Mouse (Mus musculus) liver, embryonic 13.5 days (tissue): Measurements from ENCODE around the gene Fkbp15. TPM values are rescaled to one million over a fixed set of nuclear protein-coding genes. Genes with fewer than 3 reads are reported as not detected.

Experiments used
- ATAC-seq: fragments of 200-750 bp; cut with Nextera tagmentation; 2 replicates; pipeline ENCODE4 v1.8.0; 2017; ENCODE audit warnings: low read depth, mild to moderate bottlenecking, moderate number of reproducible peaks, moderate library complexity
- DNase-seq: peaks from one replicate; pipeline ENCODE4 v3.0.0; 2022
- H3K27ac ChIP-seq: fragments of 300-500 bp; sonication (generic); 2 replicates; pipeline ENCODE4 v1.5.1; 2015; ENCODE audit warnings: moderate library complexity, mild to moderate bottlenecking, inconsistent platforms
- H3K27me3 ChIP-seq: fragments of 300-500 bp; sonication (generic); 2 replicates; pipeline ENCODE4 v1.6.1; 2015; ENCODE audit warnings: mild to moderate bottlenecking, inconsistent platforms
- H3K36me3 ChIP-seq: fragments of 300-500 bp; sonication (generic); 2 replicates; pipeline ENCODE4 v1.6.1; 2015; ENCODE audit warnings: mild to moderate bottlenecking, inconsistent platforms
- H3K4me1 ChIP-seq: fragments of 300-500 bp; sonication (generic); replicated peaks from 2 replicates; pipeline ENCODE4 v1.6.1; 2015; ENCODE audit warnings: inconsistent platforms
- H3K4me2 ChIP-seq: fragments of 300-500 bp; sonication (generic); 2 replicates; pipeline ENCODE4 v1.6.1; 2015; ENCODE audit warnings: inconsistent platforms, mild to moderate bottlenecking, moderate library complexity
- H3K4me3 ChIP-seq: fragments of 300-500 bp; sonication (generic); replicated peaks from 2 replicates; pipeline ENCODE4 v1.5.1; 2015; ENCODE audit warnings: mild to moderate bottlenecking, inconsistent platforms
- H3K9ac ChIP-seq: fragments of 300-500 bp; sonication (generic); 2 replicates; pipeline ENCODE4 v1.6.1; 2015; ENCODE audit warnings: mild to moderate bottlenecking, inconsistent platforms
- H3K9me3 ChIP-seq: fragments of 300-500 bp; sonication (generic); replicated peaks from 2 replicates; pipeline ENCODE4 v1.6.1; 2016; ENCODE audit warnings: inconsistent platforms
- WGBS: fragments of 180-500 bp; shearing (Covaris S2); methylation state at CpG from one replicate; pipeline ENCODE4 v1.1.7; 2015; ENCODE audit not compliant: insufficient replicate concordance; 5-methylcytosine and 5-hydroxymethylcytosine counted together
- polyA plus RNA-seq: library from polyadenylated mRNA; unstranded; fragments of >200 nt; fragmentation: Nextera tagmentation; extraction: Ambion mirVana; gene quantifications from 2 replicates; pipeline ENCODE4 v1.2.1, GENCODE M21; 2015

Gene Fkbp15
- polyA plus RNA-seq, 1 experiment from 2014 or later = 15.5 TPM

DNA sequence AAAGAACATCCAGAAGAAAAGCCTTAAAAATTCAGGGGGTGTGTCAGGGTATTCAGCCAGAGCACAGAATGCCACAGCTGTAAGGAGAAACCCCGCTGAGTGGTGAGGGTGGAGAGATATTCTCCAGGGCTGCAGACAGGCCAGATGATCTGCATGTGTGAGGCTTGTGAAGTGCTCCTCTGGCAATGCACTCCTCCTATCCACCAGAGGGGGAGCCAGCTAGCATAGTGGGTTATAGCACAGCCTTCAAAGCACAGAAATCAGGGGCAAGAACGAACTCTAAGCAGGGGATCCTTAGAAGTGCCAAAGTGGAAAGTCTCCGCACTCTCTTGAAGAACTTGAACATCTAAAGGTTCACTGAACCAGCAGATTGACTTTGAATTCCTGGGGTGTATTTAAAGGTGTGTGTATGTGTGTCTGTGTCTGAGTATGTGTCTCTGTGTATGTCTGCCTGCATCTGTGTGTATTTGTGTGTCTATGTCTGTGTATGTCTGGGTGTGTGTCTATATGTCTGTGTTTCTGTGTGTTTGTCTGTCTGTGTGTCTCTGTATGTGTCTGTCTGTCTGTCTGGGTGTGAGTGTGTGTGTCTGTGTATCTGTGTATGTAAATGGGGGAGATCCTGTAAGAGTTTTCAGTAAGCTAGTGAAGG, 109.3 kb downstream of the Fkbp15 start:
- Histone ChIP-seq H3K9ac (no peak overlapping the region), H3K4me2 (no peak overlapping the region), H3K27ac (no peak overlapping the region), H3K9me3 (no peaks in the 10 kb centered on the region), H3K4me1 (no peaks in the 10 kb centered on the region), H3K27me3 (no peaks in the 10 kb centered on the region), H3K4me3 (no peak overlapping the region), H3K36me3 (no peaks in the 10 kb centered on the region)
- no peak for DNase-seq
- 48% methylated on average over 3 of the region's 3 CpGs for WGBS
- no peak for ATAC-seq

Other genes with a start within 250 kb of the Fkbp15 start
- not detected in 2 replicates for gene Mup21, start 209.7 kb downstream of the Fkbp15 start, polyA plus RNA-seq
- gene Zfp37, start 129.5 kb downstream of the Fkbp15 start, polyA plus RNA-seq = 0.47 and 0.78 TPM in 2 replicates
- 5.6 and 6.7 TPM in 2 replicates for gene Slc31a2, start 98.0 kb downstream of the Fkbp15 start, polyA plus RNA-seq
- gene Slc31a1, start 179 bp upstream of the Fkbp15 start, polyA plus RNA-seq = 39.0 and 48.8 TPM in 2 replicates
- 77.7 and 97.1 TPM in 2 replicates for gene Cdc26, start 48.1 kb upstream of the Fkbp15 start, polyA plus RNA-seq
- gene Prpf4, start 48.2 kb upstream of the Fkbp15 start, polyA plus RNA-seq = 13.1 and 15.2 TPM in 2 replicates
- not detected in 2 replicates for gene Rnf183, start 74.7 kb upstream of the Fkbp15 start, polyA plus RNA-seq
- gene Wdr31, start 110.3 kb upstream of the Fkbp15 start, polyA plus RNA-seq = 1.6 and 2.1 TPM in 2 replicates
- 0.20 and 0.34 TPM in 2 replicates for gene Bspry, start 119.5 kb upstream of the Fkbp15 start, polyA plus RNA-seq
- gene Hdhd3, start 142.9 kb upstream of the Fkbp15 start, polyA plus RNA-seq = 6.3 and 7.1 TPM in 2 replicates
- 616 and 657 TPM in 2 replicates for gene Alad, start 159.4 kb upstream of the Fkbp15 start, polyA plus RNA-seq
- 77.3 and 81.0 TPM in 2 replicates for gene Pole3, start 164.5 kb upstream of the Fkbp15 start, polyA plus RNA-seq
- 0.14 and 0.23 TPM in 2 replicates for gene 4933430I17Rik, start 164.8 kb upstream of the Fkbp15 start, polyA plus RNA-seq
- gene Rgs3, start 199.3 kb upstream of the Fkbp15 start, polyA plus RNA-seq = 5.7 and 5.9 TPM in 2 replicates